Mouse (Mus musculus): Measurements from ENCODE around the gene Glb1l.

The Glb1l gene

GRCm38 (mm10) chr1:75213096-75213495, 2.5 kb upstream of the Glb1l start:
- in situ Hi-C loops (cut with MboI; ENCODE audit: unreplicated experiment in 2 of 2) = no loop called here

GRCm38 (mm10) chr1:75212542-75212941, 1.9 kb upstream of the Glb1l start:
- in situ Hi-C loops (cut with MboI; ENCODE audit: unreplicated experiment in 2 of 2) = no loop called here

DNA sequence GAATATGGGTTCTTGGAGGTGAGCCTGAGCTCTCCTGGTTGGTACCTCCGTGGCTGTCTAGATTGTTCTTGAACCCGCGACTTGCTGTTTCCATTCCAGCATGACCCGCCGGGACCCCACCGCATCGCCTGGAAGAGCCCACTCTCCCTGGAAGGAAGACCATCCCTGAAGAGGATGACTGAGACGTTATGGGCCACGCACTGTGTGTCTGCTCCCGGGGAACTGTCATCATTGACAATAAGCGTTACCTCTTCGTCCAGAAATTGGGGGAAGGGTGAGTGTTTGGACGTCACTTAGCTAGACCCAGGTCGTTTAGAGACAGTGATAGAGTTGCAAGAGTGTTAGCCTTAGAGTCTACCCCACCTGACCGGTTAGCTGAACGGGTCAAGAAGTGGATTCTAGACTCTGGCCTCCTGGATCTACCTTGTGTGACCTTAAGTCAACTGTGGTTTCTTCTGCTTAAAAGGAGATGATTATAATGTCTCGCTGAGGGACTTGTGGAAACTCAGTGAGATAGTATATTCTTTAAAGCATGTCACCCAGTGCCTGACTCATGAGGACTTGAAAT, 612 bp upstream of the Glb1l start:
- in situ Hi-C loops (cut with MboI; ENCODE audit: unreplicated experiment in 2 of 2) = no loop called here

DNA sequence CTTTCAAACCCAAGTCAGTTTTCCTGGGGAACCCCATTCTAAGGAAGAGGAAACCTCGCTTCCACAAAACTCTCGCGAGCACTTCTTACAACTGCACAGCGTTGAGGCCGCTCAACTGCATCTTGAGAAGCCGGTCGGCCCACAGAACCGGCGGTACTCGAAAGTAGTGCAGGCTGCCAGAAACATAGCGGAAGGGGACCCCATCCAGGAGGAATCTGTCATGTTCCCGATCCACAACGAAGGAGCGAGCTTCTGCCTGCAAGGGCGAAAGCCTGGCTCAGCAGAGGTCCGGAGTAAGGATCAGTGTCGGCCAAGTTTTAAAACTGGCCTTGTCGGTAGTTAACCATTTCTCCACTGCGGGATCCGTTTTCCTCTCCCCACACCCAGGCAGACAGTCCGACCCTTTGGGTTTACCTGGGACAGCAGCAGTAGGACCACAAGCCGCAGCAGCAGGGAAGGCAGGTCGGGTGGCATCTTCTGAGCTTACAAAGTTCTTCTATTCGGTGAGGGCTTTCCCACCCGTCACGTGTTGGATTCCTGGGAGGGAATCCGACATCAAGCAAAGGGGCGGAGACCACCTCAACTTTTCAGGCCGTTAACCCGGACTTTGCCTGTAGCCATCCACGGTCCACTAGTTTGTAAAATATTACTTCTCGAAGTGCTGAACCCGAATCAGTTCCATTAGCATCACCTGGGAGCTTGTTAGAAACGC, 1.5 kb downstream of the Glb1l start:
- in situ Hi-C loops (cut with MboI; ENCODE audit: unreplicated experiment in 2 of 2) = no loop called here

DNA sequence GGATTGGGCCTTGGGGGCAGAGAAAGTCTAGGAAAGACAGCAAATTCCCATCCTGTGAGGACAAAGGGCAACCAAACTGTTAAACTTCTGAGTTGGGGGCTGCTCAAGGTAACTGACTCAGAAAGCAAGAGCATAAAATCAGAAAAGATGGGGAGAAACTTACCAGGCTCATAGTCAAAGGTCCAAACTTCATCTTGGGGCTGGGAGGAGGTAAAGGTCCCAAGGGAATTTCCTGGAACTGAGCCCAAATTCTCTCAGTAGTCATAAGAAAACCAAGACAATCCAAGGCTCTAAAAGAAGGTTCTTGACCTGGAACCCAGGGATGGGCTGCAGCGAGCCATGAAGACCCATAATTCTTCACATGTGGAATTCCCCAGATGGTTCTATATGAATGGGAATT, 9.4 kb downstream of the Glb1l start:
- in situ Hi-C loops (cut with MboI; ENCODE audit: unreplicated experiment in 2 of 2) = no loop called here

DNA sequence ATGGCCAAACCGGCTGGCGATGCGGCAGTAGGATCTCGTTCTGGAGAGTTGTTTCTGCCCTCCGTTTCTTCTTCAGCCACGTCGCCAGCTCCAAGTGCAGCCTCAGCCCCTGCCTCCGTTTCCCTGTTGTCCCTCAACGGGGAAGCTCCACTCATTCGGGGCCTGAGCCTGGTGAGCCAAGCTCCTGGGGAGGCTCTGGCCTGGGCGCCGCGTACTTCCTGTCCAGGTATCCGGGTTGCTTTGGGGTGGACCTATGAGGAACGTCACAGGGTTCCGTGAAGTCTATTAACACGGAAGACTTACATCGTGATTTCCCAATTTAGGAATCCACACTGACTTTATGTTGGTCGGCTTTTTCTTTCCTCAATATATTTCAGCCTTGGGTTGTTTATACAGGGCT, 18.2 kb downstream of the Glb1l start:
- in situ Hi-C loops (cut with MboI; ENCODE audit: unreplicated experiment in 2 of 2) = no loop called here

DNA sequence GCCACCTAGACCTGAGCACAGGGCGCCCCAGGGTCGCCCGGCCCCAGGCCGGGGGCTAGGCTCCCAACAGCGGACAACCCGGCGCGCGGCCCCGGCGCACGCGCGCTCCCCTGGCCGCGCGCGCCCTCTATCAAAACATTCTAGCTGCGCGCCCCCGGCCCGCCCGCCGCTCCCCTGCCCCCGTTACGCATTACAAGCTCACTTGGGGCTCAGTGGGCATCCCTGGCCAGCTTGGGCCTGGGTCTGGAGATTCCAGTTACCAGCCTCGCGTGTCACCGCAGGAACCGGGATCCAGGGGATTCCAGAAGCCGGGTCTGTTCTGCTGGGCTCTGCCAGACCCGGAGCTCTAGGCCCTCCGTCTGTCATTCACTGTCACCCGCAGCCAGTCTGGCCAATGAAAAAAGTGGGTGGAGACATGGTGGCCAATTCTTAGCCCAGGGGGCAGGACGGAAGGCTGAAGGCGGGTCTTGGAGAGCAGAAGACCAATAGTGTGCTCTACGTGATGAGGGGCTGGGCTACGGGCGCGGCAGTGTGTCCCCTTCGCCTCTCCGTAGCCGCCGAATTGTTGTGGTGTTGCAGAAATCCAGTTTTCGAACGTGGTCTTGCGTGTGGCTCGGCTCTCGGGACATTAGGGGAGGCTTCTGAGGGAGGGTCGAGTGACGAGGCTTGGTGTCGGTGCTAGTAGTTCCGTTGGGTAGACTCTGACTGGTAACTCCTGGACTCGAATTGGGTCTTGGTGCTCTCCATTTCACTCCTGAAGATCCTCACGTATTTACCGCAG, 18.8 kb downstream of the Glb1l start, which contains the start of the genes Ankzf1 and Atg9a:
Ankzf1 (plus strand) TSS at position 530 of the 781 bp plus-strand sequence.
Atg9a (minus strand) TSS at position 575 of the 781 bp plus-strand sequence.
- in situ Hi-C loops (cut with MboI; ENCODE audit: unreplicated experiment in 2 of 2) = no loop called here

DNA sequence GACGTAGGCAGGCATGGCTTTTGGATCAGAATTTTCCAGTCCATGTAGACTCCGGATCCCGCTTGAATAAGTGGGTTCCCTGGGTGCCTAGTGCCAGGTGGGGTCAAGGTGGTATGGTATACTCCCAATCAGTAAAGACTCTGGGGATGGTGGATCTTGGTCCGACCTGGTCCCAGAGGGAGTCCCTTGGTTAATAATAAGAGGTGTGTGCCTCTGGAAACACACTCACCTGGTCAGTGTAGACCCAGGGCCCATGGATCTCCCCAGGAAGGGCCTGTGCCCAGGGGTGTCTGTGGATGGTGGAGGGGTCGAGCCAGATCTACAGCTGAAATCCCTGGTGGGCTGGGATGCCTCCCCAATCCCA, 19.4 kb downstream of the Glb1l start:
- in situ Hi-C loops (cut with MboI; ENCODE audit: unreplicated experiment in 2 of 2) = no loop called here

DNA sequence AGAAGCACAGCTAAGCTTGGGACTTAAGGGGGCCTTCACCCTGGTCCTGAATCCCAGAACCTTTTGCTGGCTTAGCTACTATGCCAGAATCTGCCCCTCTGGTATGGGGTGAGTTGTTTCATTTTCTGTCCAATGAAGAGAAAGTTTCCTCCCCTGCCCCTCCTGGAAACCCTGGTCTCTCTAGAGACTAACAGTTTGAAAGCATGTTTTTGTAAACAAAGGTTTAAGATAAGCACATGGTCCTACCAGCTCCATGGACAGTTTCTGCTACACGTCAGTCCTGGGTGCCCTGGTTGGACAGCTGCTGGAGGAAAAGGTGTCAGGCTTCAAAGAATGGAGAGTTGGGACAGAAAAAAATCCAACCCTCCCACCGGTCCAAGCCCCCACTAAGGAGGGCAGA, 20.0 kb downstream of the Glb1l start:
- in situ Hi-C loops (cut with MboI; ENCODE audit: unreplicated experiment in 2 of 2) = no loop called here

DNA sequence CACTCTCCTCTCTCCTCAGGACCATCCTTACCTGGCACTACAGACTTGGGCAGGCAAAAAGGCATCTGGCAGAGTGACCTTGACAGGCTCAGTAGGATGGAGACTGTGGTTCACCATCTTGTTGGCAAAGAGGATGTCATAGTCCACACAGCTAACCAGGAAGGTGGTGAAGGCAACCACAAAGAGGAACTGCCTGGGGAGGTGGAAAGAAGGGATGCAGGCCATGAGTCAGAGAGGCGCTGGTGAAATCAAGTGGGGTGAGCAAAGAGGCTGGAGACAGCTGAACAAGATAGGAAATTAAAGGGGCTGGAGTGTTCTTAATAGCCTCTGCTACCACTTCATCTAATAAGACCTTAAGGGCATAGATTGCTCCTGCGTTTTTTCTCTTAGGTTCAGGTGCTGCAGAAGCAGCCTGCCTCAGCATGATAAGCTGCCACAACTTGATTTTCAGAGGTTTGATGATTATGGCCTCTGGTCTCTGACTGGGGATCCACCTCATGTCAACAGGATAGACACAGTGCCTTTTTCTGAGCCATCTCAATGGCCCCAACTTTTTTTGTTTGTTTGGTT, 22.6 kb downstream of the Glb1l start:
- in situ Hi-C loops (cut with MboI; ENCODE audit: unreplicated experiment in 2 of 2) = no loop called here

DNA sequence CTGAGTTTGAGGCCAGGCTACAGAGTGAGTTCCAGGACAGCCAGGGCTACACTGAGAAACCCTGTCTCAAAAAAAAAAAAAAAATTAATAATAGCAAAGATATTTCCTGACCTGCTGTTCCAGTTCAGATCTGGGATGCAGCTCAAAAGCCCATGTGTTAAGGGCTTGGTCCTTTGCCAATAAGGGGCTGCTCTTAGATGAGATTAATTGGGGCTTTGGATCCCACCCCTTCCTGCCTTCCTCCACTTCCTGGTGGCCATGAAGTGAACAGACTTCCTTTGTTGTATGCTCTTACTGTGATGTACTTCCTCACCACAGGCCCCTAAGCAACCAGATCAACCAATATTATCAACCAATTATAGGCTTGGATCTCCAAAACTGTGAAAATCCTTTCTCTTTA, 23.5 kb downstream of the Glb1l start:
- in situ Hi-C loops (cut with MboI; ENCODE audit: unreplicated experiment in 2 of 2) = no loop called here

- in situ Hi-C loops (cut with MboI; ENCODE audit: unreplicated experiment in 2 of 2) = no loop called here
These were observed 25.1 kb downstream of the Glb1l start for GRCm38 (mm10) chr1:75185495-75185894.

DNA sequence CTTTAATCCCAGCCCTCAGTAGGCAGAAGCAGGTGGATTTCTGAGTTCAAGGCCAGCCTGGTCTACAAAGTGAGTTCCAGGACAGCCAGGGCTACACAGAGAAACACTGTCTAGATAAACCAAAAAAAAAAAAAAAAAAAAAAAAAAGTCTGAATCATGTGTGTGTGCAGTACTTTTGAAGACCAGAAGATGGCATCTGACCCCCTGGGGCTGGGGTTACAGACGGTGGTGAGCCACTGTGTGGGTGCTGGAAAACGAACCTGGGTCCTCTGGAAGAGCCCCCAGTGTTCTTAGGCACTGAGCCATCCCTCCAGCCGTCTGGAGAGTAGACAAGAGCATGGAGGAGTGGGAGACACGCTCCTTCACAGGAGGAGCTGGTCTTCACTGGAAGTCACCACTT, 28.5 kb downstream of the Glb1l start:
- in situ Hi-C loops (cut with MboI; ENCODE audit: unreplicated experiment in 2 of 2) = loop anchor here (5.0 kb wide), 1 partner anchor 70 kb away; no protein-coding TSS in a partner anchor

DNA sequence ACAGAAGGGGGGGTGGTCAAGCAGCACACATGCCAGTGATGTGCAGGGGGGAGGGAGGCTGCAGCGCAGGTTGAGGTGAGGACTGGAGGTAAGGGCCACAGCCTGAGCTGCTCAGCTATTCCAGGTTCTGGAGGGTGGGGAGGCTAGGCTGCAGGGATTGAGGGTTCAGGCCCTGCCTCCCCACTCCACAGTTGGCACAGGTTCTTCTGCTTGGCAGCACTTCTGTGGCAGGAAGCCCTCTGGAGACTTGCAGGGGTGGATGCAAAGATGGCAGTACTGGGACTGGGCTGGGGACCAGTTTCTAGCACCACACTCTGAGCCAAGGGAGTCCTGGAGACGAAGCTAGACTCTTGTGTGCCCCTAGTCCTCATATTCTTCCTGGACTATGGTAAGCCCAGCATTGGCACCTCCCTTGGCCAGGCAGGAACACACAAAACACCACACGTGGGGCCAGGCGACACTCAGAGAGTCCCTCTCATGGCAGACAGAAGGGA, 29.2 kb downstream of the Glb1l start:
- in situ Hi-C loops (cut with MboI; ENCODE audit: unreplicated experiment in 2 of 2) = loop anchor here (5.0 kb wide), 1 partner anchor 71 kb away; no protein-coding TSS in a partner anchor

- in situ Hi-C loops (cut with MboI; ENCODE audit: unreplicated experiment in 2 of 2) = loop anchor here (5.0 kb wide), 1 partner anchor 72 kb away; no protein-coding TSS in a partner anchor
These were observed 29.9 kb downstream of the Glb1l start for GRCm38 (mm10) chr1:75180741-75181140.

DNA sequence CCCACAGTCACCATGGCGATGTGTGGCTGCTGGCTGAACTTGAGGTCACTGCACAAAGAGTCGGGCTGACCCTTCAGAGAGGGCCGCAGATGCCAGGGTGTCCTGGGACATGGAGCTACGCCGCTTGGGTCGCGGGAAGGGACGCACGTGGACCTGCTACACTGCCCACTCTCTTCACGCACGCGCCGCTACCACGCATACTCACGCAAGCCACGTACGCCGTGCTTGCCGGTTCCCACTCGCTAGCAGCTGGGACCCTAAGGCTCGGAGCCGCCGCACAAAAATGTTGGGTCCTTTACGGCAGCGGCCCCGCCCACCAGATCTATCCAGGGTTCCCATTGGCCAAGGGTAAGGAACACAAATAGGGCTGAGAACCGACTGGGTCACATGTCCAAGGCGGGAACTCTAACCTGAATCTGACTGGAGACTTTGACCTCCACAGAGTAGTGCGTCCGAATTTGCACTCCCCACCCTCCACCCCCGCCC, 30.5 kb downstream of the Glb1l start, which contains the start of gene Abcb6:
Abcb6 (minus strand) TSS at position 288 of the 486 bp plus-strand sequence.
- in situ Hi-C loops (cut with MboI; ENCODE audit: unreplicated experiment in 2 of 2) = loop anchor here (5.0 kb wide), 1 partner anchor 72 kb away; no protein-coding TSS in a partner anchor

- in situ Hi-C loops (cut with MboI; ENCODE audit: unreplicated experiment in 2 of 2) = loop anchor here (5.0 kb wide), 1 partner anchor 73 kb away; no protein-coding TSS in a partner anchor
These were observed 31.1 kb downstream of the Glb1l start for GRCm38 (mm10) chr1:75179334-75180104.

DNA sequence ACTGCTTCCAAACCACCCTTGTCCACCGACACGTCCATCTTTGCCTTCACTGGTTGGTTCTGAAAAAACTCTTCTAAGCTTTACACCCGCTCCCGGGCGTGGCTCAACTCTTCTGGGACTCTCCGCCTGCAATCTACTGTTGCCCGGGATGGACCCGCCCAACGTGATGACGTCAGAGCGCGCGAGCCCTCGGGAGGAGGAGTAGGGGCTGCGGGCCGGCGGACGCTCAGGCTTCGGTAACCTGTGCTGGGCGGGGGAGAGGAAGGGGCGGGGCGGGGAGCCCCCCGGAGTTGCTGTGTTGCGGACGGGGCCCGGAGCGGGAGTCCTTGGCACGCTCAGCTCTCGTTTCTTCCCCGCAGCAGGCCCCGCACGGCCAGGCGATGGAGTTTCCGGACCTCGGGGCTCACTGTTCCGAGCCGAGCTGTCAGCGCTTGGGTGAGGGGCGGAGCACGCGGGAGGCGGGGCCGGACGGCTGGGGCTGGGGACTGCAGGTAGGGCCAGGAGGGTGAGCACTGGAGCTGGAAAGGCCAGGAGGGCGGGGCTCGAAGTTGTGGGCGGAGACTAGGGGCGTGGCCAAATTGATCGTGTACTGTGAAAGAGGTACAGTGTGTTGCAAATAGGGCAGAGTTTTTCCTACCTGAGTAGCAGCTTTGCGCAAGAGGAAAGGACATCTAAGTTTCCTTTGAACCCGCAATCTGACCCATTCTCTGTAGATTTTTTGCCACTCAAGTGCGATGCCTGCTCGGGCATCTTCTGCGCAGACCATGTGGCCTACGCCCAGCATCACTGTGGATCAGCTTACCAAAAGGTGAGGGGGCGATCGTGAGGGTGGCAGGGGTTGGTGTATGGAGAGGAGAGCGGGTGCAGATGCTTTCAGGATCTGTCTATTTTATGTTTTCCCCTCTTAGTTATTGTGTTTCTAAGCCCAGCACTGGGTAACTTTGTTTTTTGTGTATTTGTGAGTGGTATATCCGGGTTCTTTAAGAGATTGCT, 41.8 kb downstream of the Glb1l start, which contains the start of gene Zfand2b:
Zfand2b (plus strand) TSS at position 175 of the 993 bp plus-strand sequence.
- in situ Hi-C loops (cut with MboI; ENCODE audit: unreplicated experiment in 2 of 2) = no loop called here

DNA sequence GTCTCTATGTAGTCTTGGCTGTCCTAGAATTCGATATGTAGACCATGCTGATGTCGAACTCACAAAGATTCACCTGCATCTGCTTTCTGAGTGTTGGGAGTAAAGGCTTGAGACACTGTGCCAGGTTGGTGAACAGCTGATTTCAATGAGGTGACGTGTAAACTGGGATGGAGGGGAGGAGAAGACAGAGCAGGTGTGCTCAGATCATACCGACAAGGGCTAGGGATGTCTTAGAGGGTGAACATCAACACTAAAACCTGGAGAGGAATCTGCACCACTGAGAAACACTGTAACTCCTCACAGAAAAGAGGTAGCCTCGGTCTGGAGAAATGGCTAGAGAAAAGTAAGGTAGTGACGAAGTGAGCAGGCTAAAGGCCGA, 42.5 kb downstream of the Glb1l start:
- in situ Hi-C loops (cut with MboI; ENCODE audit: unreplicated experiment in 2 of 2) = no loop called here
